Mouse (Mus musculus) G1E (cell line): ENCODE data around the gene Gm21958. TPM values are rescaled to one million over a fixed set of nuclear protein-coding genes. Genes with fewer than 3 reads are reported as not detected.

Source experiments
- ATAC-seq: 2 replicates; pipeline ENCODE4 v1.8.0; 2016; ENCODE audit warnings: mild to moderate bottlenecking; ENCODE audit not compliant: insufficient number of reproducible peaks, poor library complexity, low FRiP score, severe bottlenecking; ENCODE audit errors: extremely low read depth
- DNase-seq: peaks from one replicate; pipeline ENCODE4 v3.0.0; 2012; ENCODE audit warnings: low spot score
- H3K27me3 ChIP-seq: 2 replicates; pipeline ENCODE4 v1.6.1; 2012; ENCODE audit warnings: mild to moderate bottlenecking, low read length, inconsistent platforms; ENCODE audit not compliant: insufficient read depth
- H3K36me3 ChIP-seq: replicated peaks from 2 replicates; pipeline ENCODE3; 2012; ENCODE audit warnings: mild to moderate bottlenecking, inconsistent platforms
- H3K4me1 ChIP-seq: 2 replicates; pipeline ENCODE4 v1.6.1; 2012; ENCODE audit warnings: low read depth, low read length, inconsistent platforms, mixed read lengths; ENCODE audit not compliant: insufficient read depth
- H3K4me3 ChIP-seq: 2 replicates; pipeline ENCODE4 v1.5.1; 2012; ENCODE audit warnings: low read depth, mild to moderate bottlenecking, inconsistent platforms, low read length, moderate library complexity, mixed read lengths
- H3K9me3 ChIP-seq: replicated peaks from 2 replicates; pipeline ENCODE4 v1.6.1; 2012; ENCODE audit warnings: inconsistent platforms
- CTCF ChIP-seq: IDR thresholded peaks from 2 replicates; pipeline ENCODE4 v1.5.1; 2012; ENCODE audit warnings: low read depth, low read length, inconsistent platforms, mixed read lengths
- GATA1 ChIP-seq: IDR thresholded peaks from 2 replicates; pipeline ENCODE4 v1.6.1; 2012; ENCODE audit warnings: borderline replicate concordance, low read length, inconsistent platforms, mixed read lengths
- GATA2 ChIP-seq: IDR thresholded peaks from 2 replicates; pipeline ENCODE4 v1.6.1; 2012; ENCODE audit warnings: low read depth, low read length, inconsistent platforms, borderline replicate concordance
- POLR2AphosphoS5 ChIP-seq: IDR thresholded peaks from 2 replicates; pipeline ENCODE4 v1.6.1; 2012; ENCODE audit warnings: low read depth, low read length, inconsistent platforms; ENCODE audit not compliant: insufficient replicate concordance
- TAL1 ChIP-seq: conservative IDR thresholded peaks from 2 replicates; pipeline ENCODE4 v1.6.1; 2012; ENCODE audit warnings: low read depth, low read length, inconsistent platforms, mixed read lengths
- polyA plus RNA-seq: library from polyadenylated mRNA; stranded (reverse); fragments of >175 nt; gene quantifications from 2 replicates; pipeline ENCODE4 v1.2.3, GENCODE M21; 2012
- total RNA-seq, 2 experiments: library from RNA; stranded (forward) in 1 of 2; stranded (reverse) in 1 of 2; fragments of 200-1000 nt in 1 of 2; fragments of >200 nt in 1 of 2; fragmentation: Nextera tagmentation in 1 of 2; gene quantifications; 2 replicates each; pipeline ENCODE4 v1.2.3; 2014 to 2017

Gene Gm21958
- not detected in 2 replicates for total RNA-seq (2014; fragmentation: Nextera tagmentation)
- not detected in 2 replicates for total RNA-seq (2017)
- not detected in 2 replicates for polyA plus RNA-seq

GRCm38 (mm10) chr3:54714253-54714652 is at the start of gene Gm21958:
TSS of gene Gm21958 (minus strand) at chr3:54714353.
- peaks cover 89% of the 10 kb centered on the region for H3K36me3 ChIP-seq
- peaks cover 7% of the 10 kb centered on the region; the same call in 1 of the 2 replicates for H3K4me1 ChIP-seq
- no peak for ATAC-seq

GRCm38 (mm10) chr3:54761258-54761657 is 47.1 kb upstream of the Gm21958 start:
- peaks cover 5% of the 10 kb centered on the region; the same call in 1 of the 2 replicates for H3K27me3 ChIP-seq
- DNase-seq = no peak
- no peaks in the 10 kb centered on the region for H3K9me3 ChIP-seq
- no peak for TF ChIP-seq CTCF
- no peak for TF ChIP-seq GATA2
- TF ChIP-seq GATA1 = no peak
- no peak for TF ChIP-seq TAL1
- no peak for TF ChIP-seq POLR2AphosphoS5
- no peaks in the 10 kb centered on the region for H3K36me3 ChIP-seq
- H3K4me1 ChIP-seq = no peaks in the 10 kb centered on the region
- H3K4me3 ChIP-seq = no peak overlapping the region
- no peak for ATAC-seq

More at GRCm38 (mm10) chr3:54714253-54714652, at the start of gene Gm21958:
- no peak within 1 kb of the TSS for H3K4me3 ChIP-seq
- no peak for TF ChIP-seq CTCF
- no peak for TF ChIP-seq POLR2AphosphoS5
- no peak for TF ChIP-seq GATA1
- TF ChIP-seq TAL1 = no peak
- TF ChIP-seq GATA2 = no peak
- H3K9me3 ChIP-seq = no peaks in the 10 kb centered on the region
- H3K27me3 ChIP-seq = no peaks in the 10 kb centered on the region
- DNase-seq = no peak

GRCm38 (mm10) chr3:54760321-54761115 is 46.4 kb upstream of the Gm21958 start:
- DNase-seq (no peak), ATAC-seq (no peak)
- Histone ChIP-seq H3K9me3 (peaks cover 3% of the 10 kb centered on the region), H3K36me3 (no peaks in the 10 kb centered on the region), H3K27me3 (peaks cover 8% of the 10 kb centered on the region; the same call in 1 of the 2 replicates), H3K4me1 (no peaks in the 10 kb centered on the region), H3K4me3 (no peak overlapping the region)
- TF ChIP-seq GATA2 (no peak), GATA1 (no peak), POLR2AphosphoS5 (no peak), TAL1 (no peak), CTCF (no peak)

DNA sequence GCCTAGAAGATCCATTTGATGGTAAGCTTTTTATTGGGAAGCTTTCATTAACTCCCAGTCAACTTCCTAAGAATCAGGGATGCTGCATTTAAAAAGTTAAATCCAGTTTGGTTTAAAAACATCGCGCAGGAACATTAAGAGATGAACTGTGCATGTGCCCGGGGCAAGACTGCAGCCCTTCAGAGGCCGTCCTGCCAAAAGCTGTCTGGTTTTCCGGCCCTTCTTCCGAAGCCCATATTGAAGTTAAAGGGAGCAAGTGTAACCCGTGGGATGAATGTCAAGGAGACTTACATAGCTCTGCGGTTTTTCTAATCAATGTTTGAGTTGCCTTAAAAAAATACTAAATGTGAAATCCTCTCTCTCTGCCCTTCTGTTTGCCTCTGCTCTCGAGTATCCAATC is 45.1 kb upstream of the Gm21958 start:
- no peaks in the 10 kb centered on the region for H3K36me3 ChIP-seq
- H3K9me3 ChIP-seq = peaks cover 8% of the 10 kb centered on the region
- no peaks in the 10 kb centered on the region for H3K4me1 ChIP-seq
- no peak overlapping the region for H3K4me3 ChIP-seq
- no peak for TF ChIP-seq GATA2
- no peak for TF ChIP-seq TAL1
- TF ChIP-seq GATA1 = no peak
- TF ChIP-seq CTCF = no peak
- TF ChIP-seq POLR2AphosphoS5 = no peak
- DNase-seq = no peak
- ATAC-seq = no peak
- H3K27me3 ChIP-seq = peaks cover 4% of the 10 kb centered on the region; the same call in 1 of the 2 replicates

DNA sequence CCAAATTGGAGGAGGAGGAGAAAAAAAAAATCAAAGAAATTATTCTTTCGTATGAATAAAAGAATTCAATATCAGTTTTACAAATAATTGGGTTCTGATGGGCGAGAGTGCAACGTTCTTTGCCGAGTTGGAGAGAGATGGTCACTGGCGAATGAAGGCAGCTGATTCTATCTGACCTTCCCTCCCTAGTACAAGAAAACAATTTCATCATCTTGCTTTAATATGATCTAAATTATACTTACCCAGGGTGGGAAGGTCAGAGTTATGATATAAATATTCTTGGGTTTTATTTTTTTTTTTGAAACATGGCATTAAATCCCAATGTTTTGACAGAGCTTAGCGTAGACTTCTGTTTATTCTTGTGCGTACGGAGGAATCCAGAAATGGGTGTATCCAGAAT is 43.3 kb upstream of the Gm21958 start:
- no peak overlapping the region for H3K4me3 ChIP-seq
- no peaks in the 10 kb centered on the region for H3K4me1 ChIP-seq
- H3K9me3 ChIP-seq = peaks cover 8% of the 10 kb centered on the region
- H3K36me3 ChIP-seq = no peaks in the 10 kb centered on the region
- TF ChIP-seq GATA1 (no peak), CTCF (no peak), POLR2AphosphoS5 (no peak)
- ATAC-seq (no peak), DNase-seq (no peak)
- peaks cover 3% of the 10 kb centered on the region; the same call in 1 of the 2 replicates for H3K27me3 ChIP-seq

GRCm38 (mm10) chr3:54756058-54756457 is 41.9 kb upstream of the Gm21958 start:
- TF ChIP-seq TAL1 (no peak), GATA1 (no peak), GATA2 (no peak), POLR2AphosphoS5 (no peak), CTCF (no peak)
- ATAC-seq (no peak), DNase-seq (no peak)
- no peak overlapping the region for H3K4me3 ChIP-seq
- H3K4me1 ChIP-seq = no peaks in the 10 kb centered on the region
- peaks cover 8% of the 10 kb centered on the region for H3K36me3 ChIP-seq
- H3K9me3 ChIP-seq = peaks cover 8% of the 10 kb centered on the region
- peaks cover 3% of the 10 kb centered on the region; the same call in 1 of the 2 replicates for H3K27me3 ChIP-seq
